Mouse (Mus musculus) urinary bladder, postnatal 36 days (tissue): ENCODE data around the gene Cxcr2.

Source experiments
- DNase-seq, 2 experiments: peaks; one replicate each; pipeline ENCODE4 v3.0.0; 2022; ENCODE audit warnings: low spot score in 2 of 2, mixed read lengths in 1 of 2

Gene Cxcr2

DNA sequence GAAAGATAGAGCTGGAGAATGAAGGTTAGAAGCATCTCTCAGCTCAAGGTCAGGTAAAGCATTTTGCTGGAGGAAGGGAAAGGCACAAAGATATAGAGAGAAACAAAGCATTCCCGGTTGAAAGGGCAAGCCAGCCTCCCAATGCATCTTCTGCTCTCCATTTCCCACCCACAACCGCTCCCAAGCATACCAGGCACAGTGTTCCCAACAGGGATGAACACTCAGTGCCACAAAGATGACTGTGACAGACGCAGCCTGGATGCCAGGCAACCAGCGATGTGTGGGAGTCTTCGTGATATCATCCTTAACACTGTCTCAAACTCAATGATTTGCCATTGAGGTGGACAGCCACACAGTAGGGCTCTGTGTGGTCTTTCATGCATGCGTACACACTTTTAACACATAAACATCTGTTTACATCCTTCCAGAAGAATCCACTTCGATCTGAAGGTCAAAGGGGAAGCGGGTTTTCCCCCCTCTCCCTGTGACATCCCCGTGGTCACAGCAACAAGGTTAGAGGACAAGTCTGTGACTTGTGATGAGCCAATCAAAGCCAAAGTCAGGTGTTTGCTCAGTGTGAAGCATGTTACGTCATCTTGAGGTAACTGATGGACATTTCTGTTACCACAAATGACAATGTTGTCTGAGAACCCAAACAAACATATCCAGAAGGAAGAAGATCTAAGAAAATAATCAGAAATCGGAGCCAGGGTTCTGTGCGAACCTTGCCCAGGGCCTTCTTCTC, 44.1 kb downstream of the Cxcr2 start:
- DNase-seq, result no peak

DNA sequence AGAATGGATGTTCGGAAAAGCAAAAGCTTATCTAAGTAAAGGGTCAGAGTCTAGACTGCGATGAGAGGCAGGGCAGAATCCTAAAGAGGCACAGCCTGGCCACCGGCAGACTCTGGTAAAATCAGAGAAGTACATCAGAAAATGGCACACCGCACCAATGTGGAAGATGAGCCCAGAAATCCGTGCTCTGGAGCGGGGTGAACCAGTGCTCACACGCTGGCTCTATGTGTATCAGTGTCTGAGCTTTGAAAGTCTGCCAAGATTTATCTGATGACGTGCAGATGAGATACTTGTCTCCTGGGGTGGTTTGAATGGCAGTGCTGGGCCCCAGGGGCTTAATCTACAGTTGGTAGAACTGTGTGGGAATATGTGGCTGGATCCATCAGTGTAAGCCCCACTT, 45.3 kb downstream of the Cxcr2 start:
- no peak for DNase-seq

DNA sequence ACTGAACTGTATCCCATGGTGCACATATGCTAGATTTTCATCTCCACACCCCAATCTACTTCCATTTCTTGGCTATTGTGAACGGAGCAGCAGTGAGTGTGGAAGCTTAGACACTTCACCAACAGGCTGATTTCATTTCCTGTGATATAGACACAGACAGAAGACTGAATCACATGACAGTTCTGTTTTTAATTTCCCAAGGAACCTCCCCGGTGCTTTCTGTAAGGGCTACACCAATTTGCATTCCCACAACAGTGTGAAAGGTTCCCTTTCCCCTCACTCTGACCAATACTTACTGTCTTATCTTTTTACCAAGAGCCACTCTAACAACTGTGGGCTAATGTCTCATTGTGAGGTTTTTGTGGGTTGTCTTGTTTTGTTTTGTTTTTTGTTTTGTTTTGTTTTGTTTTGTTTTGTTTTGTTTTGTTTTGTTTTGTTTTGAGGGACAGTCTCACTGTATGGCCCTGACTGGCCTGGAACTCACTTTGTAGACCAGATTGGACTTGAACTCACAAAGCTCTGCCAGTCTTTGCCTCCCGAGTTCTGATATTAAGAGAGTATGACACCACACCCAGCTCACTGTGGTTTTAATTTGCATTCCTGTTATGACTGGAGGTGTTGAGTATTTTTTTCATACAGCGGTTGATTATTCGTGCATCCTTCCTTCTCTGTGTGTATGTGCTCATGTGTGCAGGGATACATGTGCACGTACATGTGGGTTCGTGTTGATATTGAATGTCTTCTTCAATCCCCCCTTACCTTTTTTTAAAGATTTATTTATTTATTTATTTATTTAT, 47.5 kb downstream of the Cxcr2 start:
- no peak for DNase-seq

DNA sequence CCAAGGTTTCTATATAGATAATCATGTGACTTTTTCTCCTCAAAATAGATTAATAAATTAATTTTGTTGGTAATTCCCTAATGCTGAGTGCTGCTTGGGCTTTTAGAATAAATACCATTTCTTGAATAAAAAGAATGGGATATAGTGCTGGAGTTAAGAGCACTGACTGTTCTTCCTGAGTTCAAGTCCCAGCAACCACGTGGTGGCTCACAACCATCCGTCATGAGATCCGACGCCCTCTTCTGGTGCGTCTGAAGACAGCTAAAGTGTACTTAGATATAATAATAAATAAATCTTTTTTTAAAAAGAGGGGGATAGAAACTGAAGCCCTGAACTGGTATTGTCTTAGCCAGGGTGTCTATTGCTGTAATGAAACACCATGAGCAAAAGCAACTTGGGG, 49.7 kb downstream of the Cxcr2 start:
- DNase-seq, result no peak

DNA sequence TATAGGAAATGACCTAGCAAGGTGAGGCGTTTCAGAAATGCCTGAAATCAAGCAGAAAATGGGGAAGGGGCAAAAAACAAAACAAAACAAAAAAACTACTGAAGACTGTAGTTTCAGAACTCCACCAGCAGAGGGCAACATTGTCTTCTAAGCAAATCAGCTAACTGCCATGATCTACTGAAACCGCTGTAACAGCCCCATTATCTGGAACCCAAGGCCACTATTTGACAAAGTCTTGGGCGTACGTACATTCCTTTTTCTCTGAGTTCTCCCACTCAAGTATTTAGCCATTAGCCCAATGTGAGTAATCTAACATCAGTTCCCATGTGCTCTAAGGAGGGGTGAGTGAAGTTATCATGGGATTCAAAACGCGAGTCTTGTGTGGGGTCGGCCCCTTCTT, 52.1 kb downstream of the Cxcr2 start:
- peak in 1 of 2 experiments; percentile 10 for DNase-seq

DNA sequence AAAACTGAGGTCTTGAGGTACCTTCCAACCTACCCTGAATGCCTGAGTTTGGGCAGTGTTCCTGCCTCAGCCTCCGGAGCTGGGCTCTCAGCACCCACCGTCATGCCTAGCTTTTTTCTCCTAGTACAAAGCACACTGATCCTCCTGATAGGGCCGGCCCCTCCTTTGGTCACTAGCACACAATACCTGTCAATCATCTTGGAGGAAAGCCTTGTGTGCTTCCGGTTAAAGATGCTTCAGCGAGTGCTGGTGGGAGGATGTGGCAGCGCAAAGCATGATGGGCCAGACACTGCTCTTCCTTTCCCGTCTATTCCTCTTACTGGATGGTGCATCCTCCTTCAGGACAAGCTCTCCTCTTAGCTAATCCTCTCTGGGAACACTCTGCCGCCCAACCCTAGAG, 52.9 kb downstream of the Cxcr2 start:
- no peak for DNase-seq

DNA sequence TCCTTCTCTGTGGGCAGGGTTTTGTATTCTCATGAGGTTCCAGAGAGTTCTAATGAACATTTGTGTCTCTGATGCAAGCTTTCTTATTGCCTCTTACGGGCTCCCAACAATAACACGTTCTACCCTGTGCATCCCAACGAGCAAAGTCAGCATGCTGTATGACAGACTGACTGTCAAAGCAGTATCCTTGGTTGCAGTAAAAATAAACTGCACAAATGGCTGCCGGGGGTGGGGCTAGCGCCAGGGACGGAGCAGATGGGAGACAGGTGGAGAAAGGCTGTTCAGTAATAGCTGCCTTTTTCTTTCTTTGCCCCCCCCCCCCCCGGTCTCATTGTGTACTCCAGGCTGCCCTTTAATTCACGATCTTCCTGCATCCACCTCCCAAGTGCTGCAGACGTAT, 54.1 kb downstream of the Cxcr2 start:
- DNase-seq, result no peak

DNA sequence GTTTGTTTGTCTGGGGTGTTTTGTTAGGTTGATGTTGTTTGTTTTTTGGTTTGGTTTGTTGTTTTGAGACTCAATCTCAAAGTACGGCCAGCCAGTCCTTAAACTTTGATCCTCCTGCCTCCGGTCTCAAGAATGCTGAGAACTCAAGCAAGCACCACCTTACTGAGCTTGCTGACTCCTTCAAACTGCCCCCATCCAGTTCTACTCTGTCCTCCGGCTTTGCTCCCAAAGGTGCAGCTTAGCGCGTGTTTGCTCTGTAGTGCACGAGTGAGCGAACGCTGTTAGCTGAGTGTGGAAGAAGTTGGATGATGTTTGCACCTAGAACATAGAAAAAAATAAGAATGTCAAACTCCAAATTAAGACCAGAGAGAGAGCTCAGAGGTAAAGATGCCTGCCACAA, 55.2 kb downstream of the Cxcr2 start:
- no peak for DNase-seq
